Mouse (Mus musculus) heart, embryonic 11.5 days (tissue): ENCODE results near the gene Rpgr. TPM values are rescaled to one million over a fixed set of nuclear protein-coding genes. Genes with fewer than 3 reads are reported as not detected.

Experiments used
- ATAC-seq: fragments of 200-750 bp; cut with Nextera tagmentation; replicated peaks from 2 replicates; pipeline ENCODE4 v1.8.0; 2017; ENCODE audit warnings: moderate library complexity; ENCODE audit not compliant: insufficient number of reproducible peaks, low FRiP score, low TSS enrichment
- H3K27ac ChIP-seq: fragments of 300-500 bp; sonication (generic); 2 replicates; pipeline ENCODE4 v1.5.1; 2014; ENCODE audit warnings: mild to moderate bottlenecking, low read depth, low read length
- H3K27me3 ChIP-seq: fragments of 300-500 bp; sonication (generic); 2 replicates; pipeline ENCODE4 v1.6.1; 2014; ENCODE audit warnings: mild to moderate bottlenecking, low read length, mixed read lengths; ENCODE audit not compliant: control insufficient read depth, insufficient read depth
- H3K36me3 ChIP-seq: fragments of 300-500 bp; sonication (generic); 2 replicates; pipeline ENCODE4 v1.6.1; 2014; ENCODE audit warnings: mild to moderate bottlenecking, low read length, moderate library complexity, mixed read lengths; ENCODE audit not compliant: control insufficient read depth, insufficient read depth
- H3K4me1 ChIP-seq: fragments of 300-500 bp; sonication (generic); 2 replicates; pipeline ENCODE4 v1.6.1; 2014; ENCODE audit warnings: low read length; ENCODE audit not compliant: control insufficient read depth, insufficient read depth
- H3K4me2 ChIP-seq: fragments of 300-500 bp; sonication (generic); 2 replicates; pipeline ENCODE4 v1.6.1; 2014; ENCODE audit warnings: mild to moderate bottlenecking, moderate library complexity
- H3K4me3 ChIP-seq: fragments of 300-500 bp; sonication (generic); 2 replicates; pipeline ENCODE4 v1.5.1; 2014; ENCODE audit warnings: low read depth, low read length
- H3K9ac ChIP-seq: fragments of 300-500 bp; sonication (generic); 2 replicates; pipeline ENCODE4 v1.6.1; 2014; ENCODE audit warnings: mild to moderate bottlenecking, low read depth, low read length, moderate library complexity
- H3K9me3 ChIP-seq: fragments of 300-500 bp; sonication (generic); replicated peaks from 2 replicates; pipeline ENCODE4 v1.6.1; 2016; ENCODE audit warnings: low read length; ENCODE audit not compliant: control insufficient read depth
- WGBS: fragments of 180-500 bp; shearing (Covaris S2); extraction: QIAGEN DNeasy Blood & Tissue Kit; methylation state at CpG from one replicate; pipeline ENCODE4 v1.1.7; 2014; ENCODE audit not compliant: insufficient replicate concordance; 5-methylcytosine and 5-hydroxymethylcytosine counted together
- polyA plus RNA-seq: library from polyadenylated mRNA; unstranded; fragments of >200 nt; fragmentation: Nextera tagmentation; extraction: Ambion mirVana; gene quantifications from 2 replicates; pipeline ENCODE4 v1.2.1, GENCODE M21; 2014

The Rpgr gene
- polyA plus RNA-seq, 1 experiment from 2014 or later, result 12.2 TPM

DNA sequence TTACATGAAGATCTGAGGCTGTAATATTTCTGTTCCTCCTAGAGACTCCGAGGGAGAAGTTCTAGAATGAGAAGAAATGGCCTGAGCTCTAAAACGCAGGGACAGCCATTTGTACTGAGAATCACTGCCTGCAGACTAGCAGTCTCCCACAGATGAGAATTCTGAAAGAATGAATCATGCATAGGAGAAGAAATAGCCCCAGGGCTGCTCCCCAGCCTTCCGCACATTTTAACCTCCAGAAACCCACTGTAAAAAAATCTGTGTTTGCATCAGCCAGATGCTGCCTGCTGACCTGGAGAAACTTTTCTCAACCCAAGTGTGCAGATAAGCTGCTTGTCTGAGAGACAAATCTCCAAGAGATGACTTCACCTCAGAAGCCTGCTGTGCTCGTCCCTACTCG, 111.2 kb downstream of the Rpgr start:
- Histone ChIP-seq H3K27me3 (no peaks in the 10 kb centered on the region), H3K4me1 (no peaks in the 10 kb centered on the region), H3K9ac (no peak overlapping the region), H3K4me2 (no peak overlapping the region), H3K4me3 (no peak overlapping the region), H3K36me3 (no peaks in the 10 kb centered on the region), H3K9me3 (no peaks in the 10 kb centered on the region), H3K27ac (no peak overlapping the region)
- WGBS, result 66% methylated on average over 5 of the region's 5 CpGs
- no peak for ATAC-seq

DNA sequence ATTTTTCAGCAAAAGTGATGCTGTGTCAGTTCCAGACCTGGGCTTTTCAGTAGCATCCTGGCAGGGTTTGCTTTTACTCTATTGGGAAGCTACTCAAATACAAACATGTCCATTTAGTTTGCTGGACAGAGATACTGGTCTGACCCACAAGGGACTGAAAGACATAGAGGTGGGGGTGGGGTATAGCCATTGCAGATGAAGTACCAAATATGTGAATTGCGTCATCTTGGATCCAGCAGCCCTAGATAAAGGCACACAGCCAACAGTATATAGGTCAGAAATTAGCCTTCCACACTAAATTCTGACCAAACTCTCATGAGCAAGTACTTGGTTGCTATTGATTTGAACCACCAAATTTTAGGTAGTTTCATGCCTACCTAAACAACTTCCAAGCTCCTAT, 114.0 kb downstream of the Rpgr start:
- Histone ChIP-seq H3K9me3 (no peaks in the 10 kb centered on the region), H3K9ac (no peak overlapping the region), H3K27me3 (no peaks in the 10 kb centered on the region), H3K27ac (no peak overlapping the region), H3K36me3 (no peaks in the 10 kb centered on the region), H3K4me1 (no peaks in the 10 kb centered on the region), H3K4me3 (no peak overlapping the region), H3K4me2 (no peak overlapping the region)
- no peak for ATAC-seq
- 88% methylated on average over 1 of the region's 1 CpGs for WGBS

DNA sequence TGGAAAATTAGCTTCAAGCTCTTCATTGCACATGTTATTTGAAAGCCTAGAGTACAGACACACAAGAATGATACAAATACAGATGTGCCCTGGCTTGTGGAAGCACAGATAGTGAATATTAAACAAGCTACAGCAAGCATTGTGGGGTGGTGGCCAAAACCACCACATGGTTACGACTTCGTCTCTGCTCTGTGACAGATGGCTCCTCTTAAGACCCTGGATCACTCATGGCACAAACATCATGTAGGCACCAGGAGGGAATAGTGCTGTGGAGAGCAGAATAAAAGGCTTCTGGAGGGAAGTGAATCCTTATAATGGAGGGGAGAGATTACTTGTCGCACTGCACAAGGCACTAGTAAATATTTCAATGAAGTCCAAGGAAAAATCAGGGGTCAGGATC, 120.9 kb downstream of the Rpgr start:
- Histone ChIP-seq H3K4me2 (no peak overlapping the region), H3K36me3 (no peaks in the 10 kb centered on the region), H3K9me3 (no peaks in the 10 kb centered on the region), H3K9ac (no peak overlapping the region), H3K4me1 (no peaks in the 10 kb centered on the region), H3K27me3 (no peaks in the 10 kb centered on the region), H3K4me3 (no peak overlapping the region), H3K27ac (no peak overlapping the region)
- 84% methylated on average over 3 of the region's 3 CpGs for WGBS
- ATAC-seq, result no peak

DNA sequence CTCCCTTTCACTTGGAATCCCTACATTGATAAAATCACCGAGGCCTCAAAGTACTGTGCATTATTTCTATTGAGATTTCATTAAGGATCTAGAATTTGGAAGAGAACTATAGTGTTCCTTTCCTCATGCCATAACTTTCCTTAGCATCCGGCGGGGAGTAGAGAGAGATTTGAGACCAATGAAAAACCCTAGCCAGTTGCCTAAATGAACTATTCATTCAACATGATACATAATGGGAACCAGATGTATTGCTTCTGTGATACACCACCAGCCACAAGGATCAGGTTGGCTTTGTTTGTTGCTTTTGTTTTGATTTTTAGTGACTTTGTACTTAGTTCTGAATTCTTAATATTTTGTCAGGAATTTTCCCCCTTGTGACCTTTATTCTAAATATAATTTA, 136.3 kb downstream of the Rpgr start:
- 73% methylated on average over 3 of the region's 3 CpGs for WGBS
- no peak overlapping the region for H3K4me2 ChIP-seq
- no peak overlapping the region for H3K27ac ChIP-seq
- no peak overlapping the region for H3K9ac ChIP-seq
- H3K27me3 ChIP-seq, result no peaks in the 10 kb centered on the region
- no peaks in the 10 kb centered on the region for H3K9me3 ChIP-seq
- no peaks in the 10 kb centered on the region for H3K36me3 ChIP-seq
- no peaks in the 10 kb centered on the region for H3K4me1 ChIP-seq
- no peak for ATAC-seq
- H3K4me3 ChIP-seq, result no peak overlapping the region

DNA sequence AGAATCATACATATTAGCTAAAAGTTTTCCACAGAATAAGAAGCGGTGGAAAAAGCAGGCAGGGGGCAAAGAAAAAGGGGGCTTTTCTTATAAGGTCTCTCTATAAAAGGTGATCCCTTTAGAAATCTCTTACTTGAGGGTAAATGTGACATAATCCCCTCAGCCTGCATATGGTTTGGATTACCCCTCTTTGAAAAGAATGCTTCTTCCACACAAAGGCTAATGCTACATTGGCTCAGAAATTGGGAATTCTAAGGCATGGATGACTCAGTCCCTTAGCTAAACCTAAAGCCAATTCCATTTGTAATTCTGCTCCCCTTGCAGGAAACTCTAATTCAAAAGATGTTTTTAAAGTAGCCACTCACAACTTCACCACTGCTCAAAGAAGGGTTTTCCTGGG, 136.7 kb downstream of the Rpgr start:
- Histone ChIP-seq H3K36me3 (no peaks in the 10 kb centered on the region), H3K4me2 (no peak overlapping the region), H3K4me3 (no peak overlapping the region), H3K4me1 (no peaks in the 10 kb centered on the region), H3K27me3 (no peaks in the 10 kb centered on the region), H3K27ac (no peak overlapping the region), H3K9me3 (no peaks in the 10 kb centered on the region), H3K9ac (no peak overlapping the region)
- 67% methylated on average over 1 of the region's 1 CpGs for WGBS
- no peak for ATAC-seq

DNA sequence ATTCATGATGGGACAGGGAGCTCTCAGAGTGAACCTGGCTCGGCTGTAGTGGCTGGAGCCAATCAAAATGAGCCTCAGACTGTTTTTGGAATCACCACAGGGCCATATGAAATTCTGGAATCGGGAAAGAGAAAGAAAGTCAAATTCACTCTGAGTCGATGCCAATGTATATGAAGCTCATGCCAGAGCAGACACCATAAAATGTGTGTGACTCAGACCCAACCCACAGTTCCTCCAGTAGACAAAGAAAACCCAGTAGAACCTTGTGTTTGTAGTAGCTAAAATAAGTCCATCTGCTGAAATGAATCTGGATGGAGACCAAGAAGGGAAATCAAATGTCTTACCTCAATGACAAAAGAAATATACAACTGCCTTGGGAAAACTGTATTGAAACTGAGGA, 142.8 kb downstream of the Rpgr start:
- no peak overlapping the region for H3K9ac ChIP-seq
- no peak overlapping the region for H3K27ac ChIP-seq
- no peaks in the 10 kb centered on the region; the same call in 1 of the 2 replicates for H3K27me3 ChIP-seq
- no peak for ATAC-seq
- no peaks in the 10 kb centered on the region for H3K36me3 ChIP-seq
- H3K4me3 ChIP-seq, result no peak overlapping the region
- 67% methylated on average over 3 of the region's 3 CpGs for WGBS
- no peaks in the 10 kb centered on the region for H3K9me3 ChIP-seq
- no peak overlapping the region for H3K4me2 ChIP-seq
- H3K4me1 ChIP-seq, result no peaks in the 10 kb centered on the region

DNA sequence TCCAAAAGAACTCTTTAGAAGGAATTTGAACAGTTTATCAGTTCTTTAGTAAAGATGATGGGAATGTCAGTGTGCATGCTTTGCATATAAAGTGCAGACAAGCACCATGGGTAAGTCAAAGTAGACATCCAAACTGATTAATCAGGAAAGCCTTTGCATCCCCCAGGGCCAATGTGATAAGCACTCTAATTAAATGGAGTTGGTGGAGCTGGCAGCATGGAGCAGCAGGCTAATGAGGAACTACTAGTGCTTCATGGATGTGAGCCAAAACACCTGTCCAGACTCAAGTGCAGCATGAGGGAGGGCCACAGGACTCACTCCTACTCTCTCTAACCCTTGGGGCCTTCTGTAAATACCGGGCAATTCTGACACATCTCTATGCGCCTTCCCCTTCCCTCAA, 145.2 kb downstream of the Rpgr start:
- WGBS, result 52% methylated on average over 2 of the region's 2 CpGs
- ATAC-seq, result no peak
- Histone ChIP-seq H3K36me3 (no peaks in the 10 kb centered on the region), H3K9ac (no peak overlapping the region), H3K27me3 (no peaks in the 10 kb centered on the region; the same call in 1 of the 2 replicates), H3K9me3 (no peaks in the 10 kb centered on the region), H3K27ac (no peak overlapping the region), H3K4me1 (no peaks in the 10 kb centered on the region), H3K4me3 (no peak overlapping the region), H3K4me2 (no peak overlapping the region)

DNA sequence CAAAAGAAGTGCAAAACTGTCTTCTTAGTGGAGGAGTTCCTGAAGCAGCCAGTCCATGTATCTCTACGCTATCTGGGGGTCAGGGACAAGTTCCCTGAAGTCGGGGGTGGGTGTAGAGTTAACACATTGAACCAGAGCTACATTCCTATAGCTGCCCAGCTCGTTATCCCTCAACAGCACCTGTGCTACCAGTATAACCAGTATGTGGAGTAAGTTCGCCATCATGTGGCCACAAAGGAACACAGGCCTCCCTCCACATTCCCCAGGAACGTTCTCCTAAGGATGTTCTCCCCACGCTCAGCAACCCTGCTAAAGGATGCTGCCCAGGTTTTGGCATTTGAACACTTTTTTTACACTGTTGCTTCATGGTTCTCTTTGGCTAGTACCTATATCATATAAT, 146.0 kb downstream of the Rpgr start:
- no peak overlapping the region for H3K27ac ChIP-seq
- H3K36me3 ChIP-seq, result no peaks in the 10 kb centered on the region
- WGBS, result 18% methylated on average over 6 of the region's 6 CpGs
- H3K4me3 ChIP-seq, result no peak overlapping the region
- no peak overlapping the region for H3K4me2 ChIP-seq
- no peak overlapping the region for H3K9ac ChIP-seq
- ATAC-seq, result no peak
- no peaks in the 10 kb centered on the region for H3K9me3 ChIP-seq
- no peaks in the 10 kb centered on the region for H3K4me1 ChIP-seq
- no peaks in the 10 kb centered on the region; the same call in 1 of the 2 replicates for H3K27me3 ChIP-seq

DNA sequence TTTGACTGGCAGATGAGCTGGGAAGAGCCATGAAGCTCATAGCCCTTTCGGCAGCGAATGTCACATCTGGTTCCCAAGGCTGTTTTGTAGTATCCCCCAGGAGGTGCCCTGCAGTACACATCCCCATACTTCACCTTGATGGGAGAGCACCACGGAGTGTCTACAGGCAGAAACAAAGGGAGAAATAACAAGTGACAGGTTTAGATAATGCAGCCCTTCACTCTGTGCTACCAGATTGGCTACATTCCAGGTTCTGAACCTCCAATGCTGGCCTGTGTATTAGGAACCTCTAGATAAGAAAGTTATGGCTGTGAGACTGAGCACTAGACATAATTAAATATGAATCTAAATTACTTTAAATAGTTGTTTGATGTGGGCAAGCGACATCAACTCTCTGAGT, 147.3 kb downstream of the Rpgr start:
- Histone ChIP-seq H3K9ac (no peak overlapping the region), H3K4me1 (no peaks in the 10 kb centered on the region), H3K9me3 (no peaks in the 10 kb centered on the region), H3K36me3 (no peaks in the 10 kb centered on the region), H3K4me2 (no peak overlapping the region), H3K27me3 (no peaks in the 10 kb centered on the region; the same call in 1 of the 2 replicates), H3K4me3 (no peak overlapping the region), H3K27ac (no peak overlapping the region)
- 65% methylated on average over 4 of the region's 4 CpGs for WGBS
- no peak for ATAC-seq
